Mouse (Mus musculus) embryonic fibroblast, embryonic 13.5 days (primary cell): ENCODE measurements around the gene Ak4.

Experiments
- CTCF ChIP-seq: IDR thresholded peaks from 2 replicates; pipeline ENCODE4 v1.5.1; 2011; ENCODE audit warnings: mild to moderate bottlenecking, control low read depth, low read length, moderate library complexity, borderline replicate concordance; ENCODE audit not compliant: insufficient read depth
- POLR2A ChIP-seq: IDR thresholded peaks from 2 replicates; pipeline ENCODE4 v1.6.1; 2011; ENCODE audit warnings: low read depth, mild to moderate bottlenecking, control low read depth, low read length, moderate library complexity

DNA sequence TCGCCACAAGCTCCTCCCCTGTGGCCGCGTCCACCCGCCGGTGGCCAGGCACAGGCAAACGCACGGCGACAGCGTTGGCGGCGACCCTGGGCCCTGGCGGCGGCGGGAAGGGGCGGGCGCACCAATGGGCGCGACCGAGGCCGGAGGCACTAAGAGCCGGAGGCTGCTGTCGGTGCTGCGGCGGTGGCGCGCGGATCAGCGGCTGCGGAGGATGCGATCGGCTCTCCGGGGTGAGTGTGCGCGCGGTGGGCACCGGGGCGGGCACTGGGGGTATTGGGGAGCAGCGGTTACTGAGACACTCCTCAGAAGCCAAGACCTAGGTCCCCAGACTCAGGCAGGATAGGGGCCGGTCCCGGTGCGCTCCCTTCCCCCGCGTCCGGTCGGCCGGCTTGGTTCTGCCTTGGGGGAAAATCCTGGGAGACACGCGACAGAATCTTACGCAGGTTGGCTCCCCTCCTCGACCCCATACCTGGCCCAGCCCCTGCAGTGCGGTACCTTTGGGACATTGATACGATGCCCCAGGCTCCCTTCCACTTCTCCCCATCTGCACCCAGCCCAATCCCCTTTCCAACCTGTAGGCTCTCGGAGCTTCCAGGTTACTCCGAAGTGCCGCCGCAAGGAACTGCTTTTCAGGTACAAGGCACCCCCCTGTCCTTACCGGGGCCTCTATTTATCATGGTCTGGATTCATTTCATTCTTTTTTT is 77.6 kb downstream of the Ak4 start, which contains the start of gene Dnajc6:
- TF ChIP-seq CTCF (no peak), POLR2A (no peak)
